Mouse (Mus musculus): ENCODE data around the gene Rbfox2. TPM values are rescaled to one million over a fixed set of nuclear protein-coding genes. Genes with fewer than 3 reads are reported as not detected.
"Not testable (repeated sequence)": the region's sequence is repeated elsewhere in the genome, so short reads cannot be mapped to it uniquely, and the experiment has no call there.

Rbfox2 gene
- total RNA-seq, 2 experiments from 2014 or later, result 217 to 276 TPM

- intact Hi-C loops (cut with DNase I); DNase-seq (ENCODE audit: low spot score in 2 of 2): not testable (repeated sequence)
Observed at GRCm38 (mm10) chr15:77335185-77335584, 28.4 kb upstream of the Rbfox2 start.

GRCm38 (mm10) chr15:77332272-77332991 lies 25.6 kb upstream of the Rbfox2 start:
- peak; percentile 76 to 86 for DNase-seq (ENCODE audit: low spot score in 2 of 2)
- intact Hi-C loops (cut with DNase I), result no loop called here

- no peak for DNase-seq (ENCODE audit: low spot score in 2 of 2)
- intact Hi-C loops (cut with DNase I), result no loop called here
Observed at GRCm38 (mm10) chr15:77331444-77331843, 24.6 kb upstream of the Rbfox2 start.

- intact Hi-C loops (cut with DNase I), result no loop called here
Observed at GRCm38 (mm10) chr15:77329681-77330180, 22.9 kb upstream of the Rbfox2 start.

GRCm38 (mm10) chr15:77326361-77326760 lies 19.6 kb upstream of the Rbfox2 start:
- intact Hi-C loops (cut with DNase I), result no loop called here

More at GRCm38 (mm10) chr15:77329681-77330180, 22.9 kb upstream of the Rbfox2 start:
- no peak for DNase-seq (ENCODE audit: low spot score in 2 of 2)

GRCm38 (mm10) chr15:77324426-77324825 lies 17.6 kb upstream of the Rbfox2 start:
- no peak for DNase-seq (ENCODE audit: low spot score in 2 of 2)

More at GRCm38 (mm10) chr15:77326361-77326760, 19.6 kb upstream of the Rbfox2 start:
- no peak for DNase-seq (ENCODE audit: low spot score in 2 of 2)

GRCm38 (mm10) chr15:77323226-77323625 lies 16.4 kb upstream of the Rbfox2 start:
- intact Hi-C loops (cut with DNase I), result no loop called here

More at GRCm38 (mm10) chr15:77324426-77324825, 17.6 kb upstream of the Rbfox2 start:
- intact Hi-C loops (cut with DNase I), result no loop called here

GRCm38 (mm10) chr15:77313701-77314100 lies 6.9 kb upstream of the Rbfox2 start:
- intact Hi-C loops (cut with DNase I), result no loop called here
- no peak for DNase-seq (ENCODE audit: low spot score in 2 of 2)

More at GRCm38 (mm10) chr15:77323226-77323625, 16.4 kb upstream of the Rbfox2 start:
- no peak for DNase-seq (ENCODE audit: low spot score in 2 of 2)

GRCm38 (mm10) chr15:77312796-77313195 lies 6.0 kb upstream of the Rbfox2 start:
- intact Hi-C loops (cut with DNase I), result no loop called here
- no peak for DNase-seq (ENCODE audit: low spot score in 2 of 2)

- intact Hi-C loops (cut with DNase I), result loop anchor here (2.0 to 5.0 kb wide), 2 partner anchors 51 to 59 kb away; no protein-coding TSS in a partner anchor
Observed at GRCm38 (mm10) chr15:77307767-77308495, 1.1 kb upstream of the Rbfox2 start.

GRCm38 (mm10) chr15:77305852-77306546 lies 805 bp downstream of the Rbfox2 start:
- intact Hi-C loops (cut with DNase I), result loop anchor here (2.0 to 5.0 kb wide), 2 partner anchors 49 to 61 kb away; no protein-coding TSS in a partner anchor

More at GRCm38 (mm10) chr15:77307767-77308495, 1.1 kb upstream of the Rbfox2 start:
- no peak for DNase-seq (ENCODE audit: low spot score in 2 of 2)

GRCm38 (mm10) chr15:77304960-77305359 lies 1.8 kb downstream of the Rbfox2 start:
- no peak for DNase-seq (ENCODE audit: low spot score in 2 of 2)
- intact Hi-C loops (cut with DNase I), result loop anchor here (5.0 kb wide), 1 partner anchor 48 kb away; no protein-coding TSS in a partner anchor

More at GRCm38 (mm10) chr15:77305852-77306546, 805 bp downstream of the Rbfox2 start:
- DNase-seq (ENCODE audit: low spot score in 2 of 2), result peak; percentile 32 to 47

GRCm38 (mm10) chr15:77301122-77301521 lies 5.7 kb downstream of the Rbfox2 start:
- DNase-seq (ENCODE audit: low spot score in 2 of 2), result no peak
- intact Hi-C loops (cut with DNase I), result no loop called here

- no peak for DNase-seq (ENCODE audit: low spot score in 2 of 2)
- intact Hi-C loops (cut with DNase I), result no loop called here
Observed at GRCm38 (mm10) chr15:77298564-77298963, 8.2 kb downstream of the Rbfox2 start.

GRCm38 (mm10) chr15:77296635-77297034 lies 10.2 kb downstream of the Rbfox2 start:
- intact Hi-C loops (cut with DNase I), result no loop called here

GRCm38 (mm10) chr15:77293493-77293892 lies 13.3 kb downstream of the Rbfox2 start:
- DNase-seq (ENCODE audit: low spot score in 2 of 2), result no peak
- intact Hi-C loops (cut with DNase I), result no loop called here

More at GRCm38 (mm10) chr15:77296635-77297034, 10.2 kb downstream of the Rbfox2 start:
- DNase-seq (ENCODE audit: low spot score in 2 of 2), result no peak

GRCm38 (mm10) chr15:77292381-77292780 lies 14.4 kb downstream of the Rbfox2 start:
- no peak for DNase-seq (ENCODE audit: low spot score in 2 of 2)
- intact Hi-C loops (cut with DNase I), result no loop called here

- intact Hi-C loops (cut with DNase I), result no loop called here
- DNase-seq (ENCODE audit: low spot score in 2 of 2), result no peak
Observed at GRCm38 (mm10) chr15:77291471-77291870, 15.3 kb downstream of the Rbfox2 start.

- no peak for DNase-seq (ENCODE audit: low spot score in 2 of 2)
- intact Hi-C loops (cut with DNase I), result no loop called here
Observed at GRCm38 (mm10) chr15:77290352-77290751, 16.5 kb downstream of the Rbfox2 start.

- DNase-seq (ENCODE audit: low spot score in 2 of 2), result no peak
- intact Hi-C loops (cut with DNase I), result no loop called here
Observed at GRCm38 (mm10) chr15:77280130-77280529, 26.7 kb downstream of the Rbfox2 start.
